Mouse (Mus musculus) mature B cell (primary cell): ENCODE data around the gene Prss53.
"Not testable (repeated sequence)": the region's sequence is repeated elsewhere in the genome, so short reads cannot be mapped to it uniquely, and the experiment has no call there.

ENCODE experiments used
- in situ Hi-C: fragments of 300-500 bp; cut with MboI; formaldehyde crosslinking; loops from 2 replicates; pipeline ENCODE4 v1.14.3; 2019

Gene Prss53

GRCm38 (mm10) chr7:127912190-127912871 is 21.6 kb upstream of the Prss53 start, which contains the start of gene Kat8:
Kat8 (plus strand) TSS chr7:127912516.
- in situ Hi-C loops, result no loop called here

- in situ Hi-C loops, result no loop called here
Measured at GRCm38 (mm10) chr7:127908656-127909055, 17.9 kb upstream of the Prss53 start.

- in situ Hi-C loops, result no loop called here
Measured at GRCm38 (mm10) chr7:127907939-127908338, 17.2 kb upstream of the Prss53 start.

- in situ Hi-C loops, result no loop called here
Measured at GRCm38 (mm10) chr7:127903971-127904796, 13.4 kb upstream of the Prss53 start, which contains the start of gene Bckdk. Bckdk (plus strand) TSS chr7:127904082.

GRCm38 (mm10) chr7:127901772-127902171 is 11.0 kb upstream of the Prss53 start:
- in situ Hi-C loops, result no loop called here

- in situ Hi-C loops, result no loop called here
Measured at GRCm38 (mm10) chr7:127899997-127900396, 9.2 kb upstream of the Prss53 start.

GRCm38 (mm10) chr7:127898179-127898956 is 7.6 kb upstream of the Prss53 start:
- in situ Hi-C loops, result no loop called here

GRCm38 (mm10) chr7:127897542-127897941 is 6.8 kb upstream of the Prss53 start:
- in situ Hi-C loops, result no loop called here

- in situ Hi-C loops, result no loop called here
Measured at GRCm38 (mm10) chr7:127896384-127896783, 5.6 kb upstream of the Prss53 start.

- in situ Hi-C loops, result not testable (repeated sequence)
Measured at GRCm38 (mm10) chr7:127895891-127896290, 5.1 kb upstream of the Prss53 start.

GRCm38 (mm10) chr7:127895442-127895841 is 4.7 kb upstream of the Prss53 start, which contains the start of the genes Gm21974 and Vkorc1:
Gm21974 (minus strand) TSS chr7:127895454.
Vkorc1 (minus strand) TSS chr7:127895617.
- in situ Hi-C loops, result no loop called here

- in situ Hi-C loops, result no loop called here
Measured at GRCm38 (mm10) chr7:127894480-127894879, 3.7 kb upstream of the Prss53 start.

- in situ Hi-C loops, result no loop called here
Measured at GRCm38 (mm10) chr7:127888821-127889220, 1.9 kb downstream of the Prss53 start.

GRCm38 (mm10) chr7:127887781-127888180 is 3.0 kb downstream of the Prss53 start:
- in situ Hi-C loops, result no loop called here

- in situ Hi-C loops, result no loop called here
Measured at GRCm38 (mm10) chr7:127887191-127887590, 3.6 kb downstream of the Prss53 start.

GRCm38 (mm10) chr7:127886551-127886950 is 4.2 kb downstream of the Prss53 start:
- in situ Hi-C loops, result no loop called here

- in situ Hi-C loops, result no loop called here
Measured at GRCm38 (mm10) chr7:127885951-127886350, 4.8 kb downstream of the Prss53 start.

- in situ Hi-C loops, result no loop called here
Measured at GRCm38 (mm10) chr7:127880431-127880830, 10.3 kb downstream of the Prss53 start.

GRCm38 (mm10) chr7:127879301-127879700 is 11.5 kb downstream of the Prss53 start:
- in situ Hi-C loops, result no loop called here

GRCm38 (mm10) chr7:127876467-127877348 is 14.1 kb downstream of the Prss53 start, which contains the start of gene Zfp668:
Zfp668 (minus strand) TSS chr7:127876828.
- in situ Hi-C loops, result no loop called here

- in situ Hi-C loops, result no loop called here
Measured at GRCm38 (mm10) chr7:127876041-127876466, 14.7 kb downstream of the Prss53 start, which contains the start of gene Zfp646. Zfp646 (plus strand) TSS chr7:127876221.
